Mouse (Mus musculus): ENCODE results near the gene Lrrc4.
A peak's percentile ranks its signal among the peaks of the same experiment; 100 is the strongest.

The Lrrc4 gene

DNA sequence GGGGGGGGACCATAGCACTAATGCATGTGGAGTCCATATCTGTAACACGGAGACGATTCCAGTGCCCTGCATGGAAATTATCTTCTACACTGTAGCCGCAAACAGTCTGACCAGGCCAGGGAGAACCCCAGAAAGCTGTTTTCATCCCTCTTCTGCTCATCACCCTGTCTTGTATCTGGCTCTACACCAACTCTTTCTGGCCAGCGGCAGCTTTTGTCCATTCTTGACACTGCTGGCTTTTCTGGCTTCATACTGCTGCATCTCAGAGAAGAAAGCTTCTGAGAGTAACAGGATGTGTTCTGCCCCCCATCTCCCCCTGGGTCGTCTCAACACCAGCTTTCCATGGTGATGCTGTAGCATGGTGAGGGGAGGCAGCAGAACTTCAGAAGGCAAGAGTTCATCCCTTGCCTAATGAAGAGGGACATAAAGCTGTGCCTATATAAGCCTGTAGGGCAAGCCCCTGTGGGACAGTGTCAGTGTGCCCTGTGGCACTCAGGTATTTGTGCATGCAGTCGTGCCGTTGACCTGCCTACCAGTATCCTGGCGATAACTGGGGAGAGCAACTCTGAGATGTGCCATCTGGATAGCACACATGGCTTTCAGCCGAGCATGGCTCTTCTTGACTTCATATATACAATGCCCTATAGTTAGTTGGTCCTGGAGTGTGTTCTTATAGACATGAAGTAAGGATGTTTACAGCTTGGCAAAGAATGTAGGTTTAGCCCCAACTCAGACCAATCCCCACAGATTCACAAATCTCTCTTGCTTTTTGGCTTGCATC lies 111.0 kb downstream of the Lrrc4 start:
- no peak for DNase-seq

DNA sequence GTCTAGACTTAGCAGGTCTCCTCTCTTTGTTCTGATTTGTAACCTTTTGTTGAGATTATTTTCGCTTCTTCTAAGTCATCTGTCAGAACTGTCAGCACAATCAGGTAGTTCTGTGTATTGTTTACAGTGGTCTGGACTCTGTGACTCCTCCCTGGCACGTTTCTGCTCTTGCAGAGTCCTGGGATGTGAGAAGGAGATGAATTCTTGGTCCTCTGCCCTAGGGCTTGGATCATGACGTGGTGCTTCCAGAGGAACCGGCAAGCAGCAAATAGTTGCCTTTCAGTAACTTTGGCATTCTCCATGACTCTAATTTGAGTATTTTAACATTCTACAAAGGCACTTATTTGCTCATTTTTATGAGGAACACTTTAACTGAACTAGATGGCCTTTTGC lies 113.7 kb downstream of the Lrrc4 start:
- DNase-seq = no peak

DNA sequence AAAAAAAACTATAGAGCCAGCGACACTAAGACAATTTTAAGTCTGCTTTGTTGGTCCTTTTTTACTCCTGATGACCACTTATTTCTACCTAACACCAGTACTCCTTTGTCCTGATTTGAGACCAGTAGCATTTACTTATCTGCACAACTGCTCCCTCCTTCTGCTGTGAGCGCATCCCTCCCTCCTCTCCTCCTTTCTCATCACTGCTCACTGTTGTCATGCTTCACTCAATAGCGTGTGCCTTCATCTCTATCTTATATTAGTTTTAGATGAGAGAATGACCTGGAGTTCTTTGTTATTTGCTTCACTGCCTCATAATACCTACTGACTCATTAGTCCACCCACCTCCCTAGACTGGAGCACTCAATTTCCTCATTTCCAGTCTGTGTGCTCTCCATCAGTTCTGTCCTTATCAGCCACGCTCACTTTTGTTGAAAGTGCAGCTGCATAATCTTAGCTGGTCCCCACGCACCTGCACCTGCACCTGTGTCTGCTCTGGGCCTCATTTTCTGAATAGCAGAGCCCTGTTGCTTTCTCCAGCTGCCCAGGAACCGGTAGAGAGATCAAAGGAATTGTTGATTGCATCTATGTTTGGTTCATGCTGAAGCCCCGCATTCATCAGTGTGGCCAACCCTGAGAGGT lies 114.2 kb downstream of the Lrrc4 start:
- DNase-seq = no peak

DNA sequence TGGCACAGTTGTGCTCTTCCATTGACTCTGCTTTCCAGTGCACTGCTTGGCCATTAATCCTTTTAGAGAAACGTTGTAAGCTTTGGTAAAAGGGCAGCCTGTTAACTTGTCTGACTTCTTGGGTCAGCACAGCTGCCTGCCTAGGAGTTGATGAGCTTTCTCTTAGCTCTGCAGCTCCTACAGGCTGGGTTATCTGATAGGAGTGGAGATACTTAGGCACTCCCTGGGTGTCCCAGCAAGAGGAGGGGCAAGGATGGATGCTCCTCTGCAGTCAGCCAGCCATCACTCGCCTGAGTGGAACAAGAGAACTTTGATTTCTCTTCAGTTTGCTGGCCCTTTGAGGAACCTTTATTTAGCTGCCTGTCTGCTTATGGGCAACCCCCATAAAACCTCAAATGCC lies 121.5 kb downstream of the Lrrc4 start:
- no peak for DNase-seq

DNA sequence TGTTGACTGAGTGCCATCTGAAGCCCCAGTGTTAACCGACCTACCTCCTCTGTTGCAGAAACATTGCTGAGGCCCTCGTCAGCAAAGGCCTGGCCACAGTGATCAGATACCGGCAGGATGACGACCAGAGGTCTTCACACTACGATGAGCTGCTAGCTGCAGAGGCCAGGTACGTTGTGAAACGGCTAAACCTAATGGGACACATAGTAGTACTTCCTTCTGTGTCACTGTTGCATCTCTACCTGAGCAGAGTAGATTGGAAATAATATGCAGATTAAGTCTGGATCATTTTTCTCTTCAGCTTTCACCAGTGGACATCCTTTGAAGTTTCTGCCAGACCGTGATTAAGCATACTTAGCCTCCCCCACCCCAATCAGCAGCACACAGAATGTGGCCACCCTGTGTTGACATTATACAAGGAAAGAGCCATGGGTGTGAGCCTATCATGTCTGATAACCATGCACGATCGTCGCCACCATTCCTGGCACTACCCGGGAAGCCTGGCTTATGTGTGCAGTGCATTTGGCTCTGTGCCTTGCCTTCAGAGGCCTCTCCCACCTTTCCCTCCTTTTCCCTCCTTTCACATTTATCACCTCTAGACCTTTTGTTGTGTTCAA lies 124.5 kb downstream of the Lrrc4 start:
- no peak for DNase-seq

DNA sequence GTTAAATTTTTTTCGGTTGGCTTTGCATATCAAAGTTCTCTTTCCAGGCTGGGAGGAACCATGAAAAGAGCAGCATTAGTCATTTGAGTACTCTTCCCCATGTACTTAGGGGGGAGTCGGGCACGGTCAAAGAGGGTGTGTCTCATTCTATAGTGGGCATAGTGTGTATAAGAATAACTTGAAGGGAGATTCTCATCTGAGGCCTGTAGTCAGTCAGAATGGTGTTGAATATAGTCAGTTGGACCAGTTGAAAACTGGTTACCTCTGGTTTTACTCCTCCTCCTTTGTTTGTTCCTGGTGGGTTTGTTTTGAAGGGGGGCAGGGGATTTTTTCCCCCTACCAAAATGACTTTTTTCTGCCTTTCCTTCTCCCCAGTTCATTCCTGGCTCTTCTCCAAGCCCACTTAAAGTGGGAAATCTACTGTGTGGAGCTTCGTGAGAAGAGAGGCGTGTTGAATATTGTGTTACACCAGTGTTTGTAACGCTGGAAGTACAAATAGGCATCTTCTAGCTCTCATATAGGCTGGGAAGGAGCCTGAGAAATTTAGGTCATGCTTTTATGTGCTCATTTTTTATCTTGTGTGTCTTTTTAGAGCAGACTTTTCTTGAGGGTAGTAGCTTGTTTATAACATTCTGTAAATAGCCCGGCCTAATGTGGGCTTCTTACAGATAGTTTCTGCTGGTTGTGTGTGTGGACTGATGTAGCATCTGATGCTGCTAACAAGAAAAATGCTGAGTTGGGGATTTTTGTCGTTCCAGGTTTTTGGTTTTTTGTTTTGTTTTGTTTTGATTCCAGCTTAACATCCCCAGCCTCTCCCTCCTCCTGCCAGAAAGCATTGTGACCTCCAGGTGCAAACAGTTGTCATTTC lies 125.2 kb downstream of the Lrrc4 start:
- DNase-seq = no peak

DNA sequence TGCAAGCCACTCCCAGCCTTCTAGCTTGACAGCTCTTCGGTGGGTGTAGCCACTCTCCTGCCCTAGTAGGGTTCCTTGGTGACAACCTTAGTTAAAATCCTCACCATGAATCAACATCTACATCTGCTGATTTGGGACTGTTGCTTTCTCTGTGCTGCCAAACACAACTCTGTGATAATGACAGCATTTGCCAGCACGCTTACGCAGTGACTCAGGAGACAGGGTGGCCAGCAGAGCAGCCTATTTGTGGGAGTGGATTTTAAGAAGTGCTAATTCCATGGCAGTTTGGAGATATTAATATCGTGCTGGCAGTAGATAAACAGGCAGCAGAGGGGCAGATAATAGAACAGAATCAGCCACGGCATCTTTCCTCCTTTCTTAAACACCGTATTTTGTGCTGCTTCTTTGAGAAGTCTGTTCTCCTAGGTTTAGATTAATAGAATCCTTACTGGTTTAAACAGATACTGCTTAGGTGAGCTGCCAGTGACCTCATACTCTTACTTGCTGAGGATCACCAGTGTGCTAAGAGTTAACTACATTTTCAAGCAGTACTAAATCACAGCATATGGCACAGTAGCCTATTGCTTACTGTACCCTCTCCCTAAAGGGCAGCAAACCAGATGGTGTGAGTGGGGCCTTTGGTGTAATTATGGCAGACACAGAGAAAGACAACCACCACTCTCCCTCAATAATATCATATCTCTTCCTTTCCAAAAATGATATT lies 126.0 kb downstream of the Lrrc4 start:
- no peak for DNase-seq

DNA sequence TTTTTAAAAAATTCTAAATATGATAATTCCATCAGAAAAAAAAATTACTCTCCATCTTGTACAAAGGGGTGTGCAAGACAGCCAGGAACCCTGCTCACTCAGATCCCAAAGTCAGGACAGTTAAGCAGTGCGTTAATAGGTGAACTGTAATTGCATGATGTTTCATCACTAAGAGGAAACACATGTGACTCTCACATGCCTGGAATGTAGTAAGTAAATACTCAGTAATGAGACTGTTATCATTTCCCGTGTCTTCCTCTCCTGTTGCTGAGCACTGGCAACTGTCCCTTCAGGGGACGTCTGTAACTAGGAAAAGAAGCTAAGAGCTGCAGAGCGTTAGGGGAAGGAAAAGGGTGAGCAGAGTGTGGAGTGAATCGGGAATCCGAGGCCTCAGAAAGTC lies 126.9 kb downstream of the Lrrc4 start:
- DNase-seq = no peak

DNA sequence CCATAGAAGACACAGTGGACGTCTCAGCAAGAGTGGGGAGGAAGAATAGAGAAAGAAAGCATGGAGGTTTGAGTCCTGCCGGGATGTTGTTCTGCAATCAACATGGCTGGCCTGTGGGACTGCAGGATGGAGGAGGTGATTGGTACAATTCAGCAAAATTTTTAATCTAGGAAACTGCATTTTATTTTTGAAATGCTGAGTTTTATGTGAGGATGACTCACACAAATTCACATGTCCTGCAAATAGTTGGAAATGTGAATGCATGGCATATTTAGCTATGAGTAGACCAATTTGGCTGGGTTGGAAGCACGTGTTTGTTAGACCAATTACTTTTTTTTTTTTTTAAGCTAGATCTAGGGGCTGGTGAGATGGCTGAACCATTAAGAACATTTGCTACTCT lies 134.3 kb downstream of the Lrrc4 start:
- no peak for DNase-seq

DNA sequence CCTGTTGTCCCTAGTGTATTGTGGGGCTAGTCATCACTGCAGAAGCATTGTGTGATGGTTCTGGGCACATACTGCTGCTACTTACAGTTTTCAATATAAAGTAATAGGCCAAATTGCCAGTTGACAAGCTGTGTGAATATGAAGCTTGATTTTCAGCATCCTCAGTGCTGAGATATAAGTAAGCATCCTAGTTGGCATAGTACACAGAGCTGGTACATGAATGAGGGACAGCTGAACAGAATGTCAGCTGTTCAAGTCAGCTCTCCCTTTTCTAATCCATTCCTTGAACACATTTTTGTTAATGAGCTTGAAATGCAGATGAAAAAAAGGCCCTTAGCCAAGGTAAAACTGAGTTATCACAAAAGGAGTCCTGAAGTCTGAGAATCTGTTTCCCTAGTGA lies 138.9 kb downstream of the Lrrc4 start:
- no peak for DNase-seq

DNA sequence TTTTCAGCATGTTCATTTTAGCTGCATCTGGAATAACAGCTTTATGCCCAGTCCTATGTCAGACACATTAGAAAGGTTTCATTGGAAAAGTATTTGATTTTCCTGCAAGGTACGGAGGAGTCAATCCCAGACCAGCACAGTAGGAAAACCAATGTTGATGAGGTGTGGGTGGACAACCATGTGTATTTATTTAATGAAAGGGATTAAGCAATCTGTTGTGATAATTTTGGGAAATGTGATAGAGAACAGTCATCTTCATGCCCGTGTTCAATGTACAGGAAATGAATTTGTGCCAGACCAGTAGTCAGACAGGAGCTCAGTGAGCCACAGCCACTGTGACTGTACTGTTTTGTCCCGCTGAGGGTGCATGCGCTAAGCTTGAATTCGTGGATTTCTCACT lies 143.8 kb downstream of the Lrrc4 start:
- no peak for DNase-seq

DNA sequence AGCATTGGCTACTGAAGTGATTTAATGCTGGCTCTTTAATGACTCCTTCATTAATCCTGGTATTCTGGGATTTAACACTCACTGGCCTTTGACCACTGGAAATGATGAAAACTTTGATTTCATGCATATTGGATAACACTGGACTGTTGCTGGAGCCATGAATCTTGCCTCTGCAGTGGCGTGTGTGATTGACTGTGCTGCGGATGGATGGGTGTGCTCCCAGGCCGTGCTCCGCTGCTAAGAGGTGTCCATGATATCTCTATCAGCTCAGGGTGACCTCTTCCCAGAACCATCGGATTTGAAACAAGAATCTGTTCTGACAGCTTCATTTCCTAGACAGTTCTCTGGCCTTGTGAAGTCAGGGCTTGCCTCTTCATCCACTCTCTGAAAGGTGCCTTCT lies 145.8 kb downstream of the Lrrc4 start:
- no peak for DNase-seq

DNA sequence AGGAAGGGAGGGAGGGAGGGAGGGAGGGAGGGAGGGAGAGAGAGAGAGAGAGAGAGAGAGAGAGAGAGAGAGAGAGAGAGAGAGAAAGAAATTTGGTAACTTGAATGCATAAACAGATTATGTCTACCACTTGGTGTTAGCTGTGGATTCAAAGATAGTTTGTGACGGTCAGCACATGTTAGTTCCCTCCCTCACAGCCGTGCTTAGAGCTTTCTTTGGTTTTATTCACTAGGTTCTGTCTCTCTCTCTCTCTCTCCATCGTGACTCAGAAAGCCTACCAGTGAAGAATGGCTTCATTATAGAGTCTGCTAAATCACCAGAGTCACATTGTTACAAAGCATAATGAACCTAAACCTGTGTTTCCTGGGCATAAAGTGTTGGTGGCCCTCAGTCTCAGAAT lies 146.5 kb downstream of the Lrrc4 start:
- no peak for DNase-seq

DNA sequence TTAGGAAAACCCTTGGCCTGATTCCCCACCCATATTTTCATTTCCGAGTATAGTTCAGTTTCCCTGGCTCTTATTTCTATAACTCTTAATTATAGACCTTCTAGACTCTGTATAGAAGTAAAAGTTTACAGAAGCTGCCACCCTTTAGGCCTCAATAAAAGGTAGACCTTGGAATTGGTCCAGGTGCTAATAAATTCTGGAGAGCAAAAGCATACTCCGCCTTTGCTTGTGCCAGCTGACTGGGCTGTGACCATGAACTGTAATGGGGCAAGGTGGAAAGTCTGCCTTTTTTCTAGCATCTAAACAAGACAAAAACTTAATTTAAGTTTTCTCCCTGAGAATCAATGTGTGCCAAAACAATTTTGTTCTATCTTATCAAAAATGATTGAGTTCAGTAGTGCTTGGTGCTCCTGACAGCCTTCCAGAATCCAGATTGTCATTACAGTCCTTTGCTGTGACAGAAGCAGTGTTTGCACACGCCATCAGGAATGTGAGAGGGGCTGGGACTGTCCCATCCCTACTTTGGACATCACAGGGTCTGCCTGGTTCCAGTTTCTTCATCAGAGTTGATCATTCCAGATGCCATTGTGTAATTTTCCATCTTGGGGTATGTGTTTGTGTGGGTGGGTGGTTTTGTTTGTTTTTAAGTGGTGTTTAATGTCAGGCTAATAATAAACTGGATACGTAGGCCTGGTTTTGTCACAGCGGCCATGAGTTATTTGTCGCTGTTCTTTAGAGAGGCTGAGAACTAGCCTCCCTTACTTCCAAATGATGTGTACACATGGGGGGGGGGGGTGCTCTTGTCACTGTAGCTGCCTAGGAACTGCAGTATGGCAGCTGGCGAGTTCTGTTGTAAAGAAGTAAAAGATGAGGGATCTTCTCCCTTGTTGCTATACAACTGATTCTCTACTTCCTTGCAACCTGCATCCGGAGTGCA lies 149.8 kb downstream of the Lrrc4 start:
- DNase-seq = peak; percentile 22

DNA sequence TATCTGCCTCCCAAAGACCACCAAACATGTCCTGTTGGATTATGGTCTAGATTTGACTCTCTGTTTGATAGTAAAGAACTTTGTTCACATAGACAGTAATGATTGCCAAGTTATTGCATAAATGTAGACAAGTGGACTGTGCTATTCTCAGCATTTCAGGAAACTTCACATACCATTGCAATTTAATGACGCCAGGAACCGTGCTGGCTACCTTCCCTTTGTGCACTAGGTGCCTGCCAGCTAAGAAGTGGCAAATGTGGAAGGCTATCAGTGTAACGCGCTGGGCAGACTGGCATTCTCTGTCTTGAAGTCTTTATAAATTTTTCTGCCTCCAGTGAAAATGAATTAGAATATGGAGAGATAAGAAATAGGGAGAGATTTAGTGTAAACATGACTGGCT lies 151.0 kb downstream of the Lrrc4 start:
- DNase-seq = peak; percentile 32

DNA sequence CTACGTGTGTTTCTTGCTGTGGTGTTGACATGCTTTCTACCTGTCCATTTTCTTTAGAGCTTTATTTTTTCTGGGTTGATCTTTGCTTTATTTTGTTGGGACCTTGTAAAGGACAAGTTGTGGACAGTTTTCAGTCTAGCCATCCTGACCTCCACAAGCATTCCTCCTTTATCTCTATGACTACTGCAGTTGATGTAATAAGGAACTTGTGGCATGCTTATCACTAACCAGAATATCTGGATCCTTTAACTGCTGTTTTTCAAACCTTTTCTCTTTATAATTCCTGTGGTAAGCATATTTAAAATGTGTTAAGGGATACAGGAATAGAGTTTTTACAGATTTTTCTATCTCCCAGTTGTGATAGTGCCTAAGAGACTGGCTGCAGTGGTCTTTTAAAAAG lies 152.7 kb downstream of the Lrrc4 start:
- no peak for DNase-seq

DNA sequence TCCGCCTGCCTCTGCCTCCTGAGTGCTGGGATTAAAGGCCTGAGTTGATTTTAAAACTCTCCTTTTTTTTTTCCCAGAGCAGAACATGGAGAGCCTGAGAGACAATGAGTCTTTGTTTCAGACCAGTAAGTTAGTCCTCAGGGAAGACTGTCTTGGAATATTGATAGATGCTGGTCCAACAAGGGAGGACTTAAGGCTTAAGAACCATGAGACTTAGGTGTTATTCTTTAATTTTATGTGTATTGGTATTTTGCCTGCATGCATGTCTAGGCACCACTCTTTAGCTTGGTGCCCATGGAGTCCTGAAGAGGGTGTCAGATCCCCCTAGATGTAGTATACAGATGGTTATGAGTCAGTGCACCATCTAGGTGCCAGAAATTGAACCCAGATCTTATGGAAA lies 156.9 kb downstream of the Lrrc4 start:
- no peak for DNase-seq

DNA sequence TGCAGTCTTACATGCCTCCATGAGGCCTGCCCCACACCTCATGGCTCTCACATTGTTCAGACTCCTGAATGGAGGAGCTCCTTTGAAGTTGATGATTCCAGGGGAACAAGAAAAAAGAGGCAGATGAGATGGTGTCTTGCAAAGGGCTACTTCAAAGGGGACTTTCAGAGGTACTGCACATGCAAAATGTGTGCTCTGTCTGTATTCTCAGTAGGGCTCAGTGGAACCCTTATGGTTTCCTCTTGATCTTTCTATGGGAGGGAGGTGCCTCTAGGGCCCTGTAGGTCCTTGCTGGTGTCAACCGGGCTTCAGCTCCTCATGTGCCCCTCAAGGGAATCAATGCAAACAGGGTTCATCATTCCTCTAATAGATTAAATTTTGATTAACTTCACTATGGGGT lies 159.2 kb downstream of the Lrrc4 start:
- no peak for DNase-seq

DNA sequence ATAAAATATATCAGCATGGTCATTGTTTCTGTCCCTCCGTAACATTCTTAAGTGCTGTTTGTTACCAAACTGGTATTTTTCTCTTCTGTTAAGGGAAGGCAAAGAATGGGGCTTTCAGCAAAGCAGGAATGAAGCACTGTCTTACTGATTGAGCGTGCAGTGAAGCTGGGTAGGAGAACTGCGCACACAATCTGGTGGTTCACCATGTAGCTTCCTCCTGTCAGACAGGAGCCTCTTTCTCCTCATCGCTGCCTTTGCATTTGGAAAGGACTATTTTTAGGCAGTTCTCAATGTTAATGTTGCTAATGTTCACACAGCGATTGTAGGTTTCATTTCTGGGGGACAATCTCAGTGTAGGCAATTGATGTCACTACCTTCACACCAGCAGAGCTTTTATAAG lies 162.3 kb downstream of the Lrrc4 start:
- no peak for DNase-seq

DNA sequence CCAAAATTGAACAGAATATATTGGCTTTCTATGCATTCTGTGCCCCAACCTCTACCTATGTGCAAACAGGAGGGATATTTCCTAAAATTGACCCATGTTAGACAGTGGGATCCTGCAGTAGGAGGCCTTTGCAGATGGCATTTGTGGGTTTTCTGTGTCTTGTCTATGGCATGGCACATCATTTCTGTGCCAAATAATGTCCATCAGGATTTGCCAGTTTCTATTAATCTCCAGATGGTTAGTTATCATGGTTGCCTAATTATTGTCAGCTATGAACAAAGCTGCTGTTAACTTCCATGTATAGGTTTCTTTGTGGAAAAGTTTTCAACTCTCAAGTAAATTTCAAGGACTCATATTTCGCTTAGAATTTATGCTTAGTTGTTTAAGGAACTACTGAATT lies 164.0 kb downstream of the Lrrc4 start:
- no peak for DNase-seq

DNA sequence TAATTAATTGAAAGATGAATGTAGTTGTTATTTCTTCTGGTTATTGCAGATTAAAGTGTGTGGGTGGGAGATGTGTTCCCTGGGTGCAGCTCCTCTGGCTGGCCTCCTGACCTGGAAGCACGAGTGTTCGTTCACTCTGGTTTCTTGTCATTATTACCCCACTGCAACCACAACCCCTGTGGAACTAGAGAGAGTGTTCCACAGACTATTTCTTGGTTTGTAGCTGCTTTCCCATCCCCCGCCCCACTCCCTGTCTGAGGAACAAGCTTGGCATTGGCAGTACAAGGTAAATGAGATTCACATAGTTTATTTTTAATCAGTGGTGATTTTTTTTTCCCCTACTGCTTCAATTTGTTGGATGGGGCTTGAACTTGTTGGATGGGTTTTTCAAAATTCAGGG lies 166.8 kb downstream of the Lrrc4 start:
- no peak for DNase-seq

DNA sequence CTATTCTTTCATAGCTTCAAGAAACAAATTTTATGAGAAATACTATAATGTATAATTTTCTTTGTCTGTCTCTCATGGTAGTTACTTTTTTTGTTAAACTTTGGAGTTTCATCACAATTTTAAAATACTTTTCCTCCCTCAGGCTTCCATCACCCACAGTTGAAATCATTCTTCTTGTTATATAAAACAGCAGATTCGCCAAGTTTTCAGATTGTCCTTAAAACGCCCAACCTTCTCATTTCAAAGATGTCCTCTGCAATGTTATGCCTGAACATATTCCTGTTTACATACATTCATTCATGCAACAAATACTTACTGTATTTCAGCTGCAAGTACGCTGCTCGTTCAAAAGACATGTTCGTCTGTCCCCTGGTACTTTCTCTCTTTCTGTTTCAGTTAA lies 167.9 kb downstream of the Lrrc4 start:
- DNase-seq = no peak
